Mouse (Mus musculus) olfactory bulb, adult 2 months (tissue): ENCODE data around the gene Gm3336. TPM values are rescaled to one million over a fixed set of nuclear protein-coding genes. Genes with fewer than 3 reads are reported as not detected.

Experiments used
- H3K27ac ChIP-seq: fragments of 200-500 bp; 2 replicates; pipeline ENCODE4 v1.5.1; 2012; ENCODE audit warnings: low read depth, low read length; ENCODE audit not compliant: insufficient read depth
- H3K4me1 ChIP-seq: fragments of 200-500 bp; 2 replicates; pipeline ENCODE4 v1.6.1; 2012; ENCODE audit warnings: low read length; ENCODE audit not compliant: control insufficient read depth, insufficient read depth
- H3K4me3 ChIP-seq: fragments of 200-500 bp; 2 replicates; pipeline ENCODE4 v1.5.1; 2012; ENCODE audit warnings: mild to moderate bottlenecking, low read depth, low read length, moderate library complexity; ENCODE audit not compliant: insufficient read depth
- CTCF ChIP-seq: fragments of 200-500 bp; IDR thresholded peaks from 2 replicates; pipeline ENCODE4 v1.5.1; 2012; ENCODE audit warnings: low read depth, mild to moderate bottlenecking, low read length, moderate library complexity; ENCODE audit not compliant: insufficient read depth
- POLR2A ChIP-seq: fragments of 200-500 bp; IDR thresholded peaks from 2 replicates; pipeline ENCODE4 v1.6.1; 2012; ENCODE audit warnings: mild to moderate bottlenecking, low read depth, low read length, moderate library complexity; ENCODE audit not compliant: insufficient read depth
- WGBS: fragments of 180-500 bp; shearing (Covaris S2); methylation state at CpG from one replicate; pipeline ENCODE4 v1.1.7; 2018; 5-methylcytosine and 5-hydroxymethylcytosine counted together
- polyA plus RNA-seq: library from polyadenylated mRNA; stranded (reverse); fragments of >200 nt; gene quantifications from 2 replicates; pipeline ENCODE4 v1.2.4, GENCODE M21; 2012; ENCODE audit warnings: low replicate concordance; ENCODE audit not compliant: missing spikeins, insufficient read depth, insufficient read length

The Gm3336 gene
- polyA plus RNA-seq, 1 experiment, result not detected

GRCm38 (mm10) chr8:70765329-70765728 lies 47.0 kb downstream of the Gm3336 start:
- TF ChIP-seq CTCF, result no peak
- no peak for TF ChIP-seq POLR2A
- Histone ChIP-seq H3K4me3 (no peak overlapping the region), H3K27ac (no peak overlapping the region), H3K4me1 (peaks cover 34% of the 10 kb centered on the region)
- 69% methylated on average over 9 of the region's 9 CpGs for WGBS

- no peak for TF ChIP-seq POLR2A
- TF ChIP-seq CTCF, result no peak
- 7% methylated on average over 34 of the region's 34 CpGs for WGBS
- Histone ChIP-seq H3K4me1 (peaks cover 32% of the 10 kb centered on the region), H3K4me3 (peak overlapping the region; percentile 19), H3K27ac (no peak overlapping the region)
Observed at GRCm38 (mm10) chr8:70765838-70766570, 47.7 kb downstream of the Gm3336 start.

GRCm38 (mm10) chr8:70766571-70767440 lies 48.5 kb downstream of the Gm3336 start:
- no peak for TF ChIP-seq POLR2A
- no peak for TF ChIP-seq CTCF
- Histone ChIP-seq H3K4me1 (peaks cover 30% of the 10 kb centered on the region), H3K4me3 (peak overlapping the region; percentile 19), H3K27ac (no peak overlapping the region)
- WGBS, result 19% methylated on average over 21 of the region's 21 CpGs

- no peak overlapping the region for H3K27ac ChIP-seq
- no peak overlapping the region for H3K4me3 ChIP-seq
- TF ChIP-seq POLR2A (no peak), CTCF (no peak)
- 76% methylated on average over 6 of the region's 6 CpGs for WGBS
- H3K4me1 ChIP-seq, result peaks cover 35% of the 10 kb centered on the region
Observed at GRCm38 (mm10) chr8:70767503-70767902, 49.2 kb downstream of the Gm3336 start.

GRCm38 (mm10) chr8:70768231-70768776 lies 50.0 kb downstream of the Gm3336 start:
- TF ChIP-seq CTCF, result no peak
- no peak for TF ChIP-seq POLR2A
- Histone ChIP-seq H3K4me3 (no peak overlapping the region), H3K4me1 (peaks cover 43% of the 10 kb centered on the region), H3K27ac (no peak overlapping the region)
- WGBS, result 94% methylated on average over 32 of the region's 32 CpGs

GRCm38 (mm10) chr8:70768956-70769355 lies 50.6 kb downstream of the Gm3336 start:
- 77% methylated on average over 16 of the region's 16 CpGs for WGBS
- no peak overlapping the region for H3K27ac ChIP-seq

GRCm38 (mm10) chr8:70769359-70769758 lies 51.0 kb downstream of the Gm3336 start:
- Histone ChIP-seq H3K4me3 (no peak overlapping the region), H3K27ac (no peak overlapping the region), H3K4me1 (peaks cover 53% of the 10 kb centered on the region)
- WGBS, result 8% methylated on average over 26 of the region's 26 CpGs
- TF ChIP-seq POLR2A (no peak), CTCF (peak; percentile 99)

More at GRCm38 (mm10) chr8:70768956-70769355, 50.6 kb downstream of the Gm3336 start:
- TF ChIP-seq CTCF, result no peak
- no peak for TF ChIP-seq POLR2A
- Histone ChIP-seq H3K4me1 (peaks cover 49% of the 10 kb centered on the region), H3K4me3 (no peak overlapping the region)

GRCm38 (mm10) chr8:70769858-70770257 lies 51.5 kb downstream of the Gm3336 start:
- Histone ChIP-seq H3K4me3 (no peak overlapping the region), H3K27ac (no peak overlapping the region), H3K4me1 (peaks cover 58% of the 10 kb centered on the region)
- no peak for TF ChIP-seq CTCF
- TF ChIP-seq POLR2A, result no peak
- WGBS, result 77% methylated on average over 12 of the region's 12 CpGs

- Histone ChIP-seq H3K4me3 (no peak overlapping the region), H3K4me1 (peaks cover 65% of the 10 kb centered on the region), H3K27ac (no peak overlapping the region)
- WGBS, result 94% methylated on average over 13 of the region's 13 CpGs
- TF ChIP-seq POLR2A, result no peak
- no peak for TF ChIP-seq CTCF
Observed at GRCm38 (mm10) chr8:70770748-70771147, 52.4 kb downstream of the Gm3336 start.
